Mouse (Mus musculus): Measurements from ENCODE around the gene Bex4.

DNA sequence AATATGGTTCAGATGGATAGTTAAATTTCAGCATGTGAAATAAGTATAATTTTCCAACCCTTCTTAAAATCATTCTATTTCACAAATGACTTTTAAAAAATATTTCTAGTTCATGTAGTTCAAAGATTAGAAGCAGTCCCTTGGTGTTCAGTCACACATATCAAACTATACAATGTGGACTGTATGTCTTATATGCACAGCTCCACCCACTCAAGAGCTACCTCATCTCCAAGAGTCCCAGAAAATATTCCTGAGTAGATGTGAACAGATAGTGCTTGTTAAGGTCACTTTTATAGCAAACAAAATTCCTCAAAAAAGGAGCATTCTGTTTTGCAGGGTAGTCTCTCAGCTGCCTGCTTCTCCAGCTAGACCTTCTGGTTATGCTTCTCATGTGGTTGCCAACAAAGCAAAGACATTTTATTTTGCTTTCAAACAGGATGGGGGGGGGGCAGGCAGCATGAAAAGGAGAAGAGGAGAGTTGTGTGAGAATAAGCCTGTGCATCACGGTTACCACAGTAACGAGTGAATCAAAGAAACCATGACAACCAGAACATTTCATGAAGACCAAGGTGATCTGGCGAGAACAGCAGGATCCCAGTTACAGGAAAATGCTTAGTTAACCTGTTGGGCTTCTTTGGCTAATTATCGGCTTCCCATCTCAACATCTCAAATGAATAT, 34.6 kb upstream of the Bex4 start:
- TF ChIP-seq TCF3 (IDR thresholded peaks at IDR 0.05; ENCODE audit: insufficient read length, low read depth) = no peak
- TF ChIP-seq POLR2A (IDR thresholded peaks at IDR 0.05; ENCODE audit: insufficient read length, low read depth) = no peak
- TF ChIP-seq USF1 (IDR thresholded peaks at IDR 0.05; ENCODE audit: low read depth) = no peak
- no peak for TF ChIP-seq POLR2AphosphoS2 (IDR thresholded peaks at IDR 0.05; ENCODE audit: insufficient read length, low read depth)
- no peak for TF ChIP-seq E2F4 (IDR thresholded peaks at IDR 0.05; ENCODE audit: insufficient read depth)
- TF ChIP-seq MAX (IDR thresholded peaks at IDR 0.05; ENCODE audit: low read depth) = no peak

All from myocyte (in vitro differentiated cells).